Mouse (Mus musculus) liver, embryonic 14.5 days (tissue): ENCODE data around the gene Acbd4.

ENCODE experiments used
- CTCF ChIP-seq: IDR thresholded peaks from 2 replicates; pipeline ENCODE4 v1.5.1; 2016; ENCODE audit warnings: antibody characterized with exemption, low read depth, control low read depth
- EP300 ChIP-seq: IDR thresholded peaks from 2 replicates; pipeline ENCODE4 v1.6.1; 2016; ENCODE audit warnings: antibody characterized with exemption, low read depth

- TF ChIP-seq CTCF (no peak), EP300 (no peak)
Observed at GRCm38 (mm10) chr11:103095801-103096200, 5.7 kb upstream of the Acbd4 start.
